Comparison of ENCODE assay signal across 16 mouse cellular contexts in genomic region chr10:12456867-12457266, GRCm38 (mm10).
"Had no signal": no experiment of that assay in that cellular context is flagged by ENCODE, and none has a peak within 500 bp of the region (broad histone marks: within the 10 kb centered on the region; RNA-seq: fewer than 3 reads in every experiment).

No protein-coding gene starts in this region.

- H3K27ac ChIP-seq: neural tube, embryonic 13.5 days; neural tube, embryonic 15.5 days; stomach, embryonic 15.5 days; stomach, postnatal 0 days had no signal

- H3K36me3 ChIP-seq: neural tube, embryonic 15.5 days had no signal

- H3K4me3 ChIP-seq: neural tube, embryonic 13.5 days; neural tube, embryonic 15.5 days; stomach, embryonic 15.5 days had no signal

- H3K9ac ChIP-seq: neural tube, embryonic 13.5 days; neural tube, embryonic 15.5 days; stomach, embryonic 15.5 days had no signal

- H3K27me3 ChIP-seq: neural tube, embryonic 13.5 days; neural tube, embryonic 15.5 days; stomach, embryonic 15.5 days had no signal

- DNase-seq: retina, postnatal 1 day; right cerebral cortex, adult 18-20 months; right cerebral cortex, postnatal 14 days; right cerebral cortex, postnatal 25 days; right cerebral cortex, postnatal 4 days; spleen, adult 18-20 months; thymus, adult 18-20 months; thymus, adult 2 months; thymus, postnatal 14 days; thymus, postnatal 25 days; thymus, postnatal 36 days; thymus, postnatal 4 days had no signal

- H3K4me2 ChIP-seq: neural tube, embryonic 13.5 days; neural tube, embryonic 15.5 days; stomach, embryonic 15.5 days had no signal

- H3K4me1 ChIP-seq: neural tube, embryonic 13.5 days; neural tube, embryonic 15.5 days; stomach, embryonic 15.5 days had no signal

- H3K9me3 ChIP-seq: neural tube, embryonic 13.5 days; neural tube, embryonic 15.5 days; stomach, embryonic 15.5 days had no signal
